Mouse (Mus musculus) right cerebral cortex, postnatal 25 days (tissue): ENCODE measurements at regions not wholly inside any gene's neighbourhood (a gene's known extent, or its start where the extent isn't known, plus 50 kb on each side); places are given as distances from the start of the nearest gene placed in this dataset.
"Not testable (repeated sequence)": the region's sequence is repeated elsewhere in the genome, so short reads cannot be mapped to it uniquely, and the experiment has no call there.

Source experiments
- DNase-seq: peaks from one replicate; pipeline ENCODE4 v3.0.0; 2022

DNA sequence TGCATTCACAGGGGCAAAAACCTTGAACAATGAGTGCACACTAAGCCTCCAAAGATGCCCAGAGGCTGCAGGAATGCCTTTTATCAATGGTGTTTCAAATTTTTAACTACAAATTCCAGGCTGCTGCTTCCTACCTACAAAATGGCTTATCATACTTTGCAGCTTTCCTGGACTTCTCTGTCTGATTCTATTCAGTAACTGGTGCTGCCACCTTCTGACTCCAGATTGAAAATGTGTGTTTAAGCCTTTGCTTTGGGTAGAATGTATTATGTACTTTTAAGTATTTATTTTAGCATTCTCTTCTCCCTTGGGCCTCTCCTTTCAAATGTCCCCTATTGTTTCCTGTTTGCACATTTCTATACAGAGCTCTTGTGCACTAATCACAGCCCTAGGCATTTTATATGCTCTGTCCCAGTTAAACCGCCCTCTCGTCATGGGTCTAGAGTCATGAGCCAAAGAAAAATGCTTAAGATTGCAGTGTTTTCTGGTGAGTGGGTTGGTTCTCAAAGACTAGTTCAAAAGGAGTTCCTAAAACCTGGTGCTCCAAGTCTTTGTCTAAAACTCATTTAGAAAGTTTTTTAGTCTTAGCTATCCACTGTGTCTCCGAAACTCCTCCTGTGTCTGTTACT lies 472.3 kb upstream of the Dpp10 start:
- no peak for DNase-seq

- no peak for DNase-seq
Measured at GRCm38 (mm10) chr1:124510492-124510891, 465.1 kb upstream of the Dpp10 start.

GRCm38 (mm10) chr1:124488456-124488855 lies 443.1 kb upstream of the Dpp10 start:
- no peak for DNase-seq

DNA sequence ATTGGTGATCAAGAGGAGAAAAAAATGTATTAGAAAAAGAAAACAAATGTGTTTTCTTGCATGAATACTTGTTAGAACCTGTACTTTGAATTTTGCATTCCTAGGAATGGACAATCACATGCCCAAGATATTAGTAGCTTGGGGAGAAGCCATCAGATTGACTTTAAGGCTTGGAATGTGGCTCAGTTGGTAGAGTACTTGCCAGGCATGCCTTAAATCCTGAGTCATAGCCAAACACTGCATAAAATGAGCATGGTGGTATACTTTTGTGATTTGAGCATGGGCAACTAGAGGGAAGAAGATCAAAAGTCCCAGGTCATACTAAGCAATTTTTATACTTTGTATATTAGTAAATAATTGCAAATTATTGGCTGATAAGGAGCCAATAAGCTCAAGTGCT lies 442.6 kb upstream of the Dpp10 start:
- no peak for DNase-seq

DNA sequence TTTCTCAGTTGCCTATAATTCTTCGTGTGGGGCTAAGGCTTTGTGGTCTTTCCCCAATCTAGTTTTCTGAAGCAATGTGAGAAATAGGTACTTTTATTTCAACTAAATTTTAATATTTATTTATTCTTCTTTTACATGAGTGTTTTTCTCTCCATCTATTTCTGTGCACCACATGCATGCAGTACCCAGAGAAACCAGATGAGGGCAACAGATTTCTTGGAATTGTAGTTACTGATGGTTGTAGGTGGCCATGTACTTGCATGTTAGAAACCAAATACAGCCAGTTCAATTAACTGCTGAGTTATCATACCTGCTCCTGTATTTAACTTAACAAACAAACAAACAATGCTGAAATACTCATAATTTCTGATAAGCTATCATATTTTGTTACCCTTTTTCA lies 404.8 kb upstream of the Dpp10 start:
- DNase-seq = no peak

- no peak for DNase-seq
Measured at GRCm38 (mm10) chr1:124439526-124439925, 394.2 kb upstream of the Dpp10 start.

- DNase-seq = no peak
Measured at GRCm38 (mm10) chr1:124435850-124436249, 390.5 kb upstream of the Dpp10 start.

- no peak for DNase-seq
Measured at GRCm38 (mm10) chr1:124429583-124429982, 384.2 kb upstream of the Dpp10 start.

DNA sequence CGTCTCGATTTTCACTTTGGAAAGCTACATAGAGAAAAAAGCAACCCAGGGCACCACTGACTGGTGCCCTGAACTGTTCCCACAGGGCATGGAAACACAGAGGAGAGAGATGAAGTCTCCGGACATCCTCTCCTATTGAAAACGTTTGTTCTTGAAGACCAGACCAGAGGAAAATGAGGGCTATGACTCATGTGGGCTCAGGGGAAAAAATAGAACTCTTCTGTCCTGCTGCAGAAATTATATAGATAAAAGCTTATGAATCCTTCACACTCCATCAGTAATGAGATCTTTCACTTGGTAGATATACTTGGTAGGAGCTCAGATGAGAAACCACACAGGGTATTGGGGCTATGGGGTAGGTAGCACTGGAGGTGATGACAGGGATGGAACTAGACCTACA lies 371.4 kb upstream of the Dpp10 start:
- DNase-seq = no peak

GRCm38 (mm10) chr1:124410236-124410635 lies 364.9 kb upstream of the Dpp10 start:
- no peak for DNase-seq

DNA sequence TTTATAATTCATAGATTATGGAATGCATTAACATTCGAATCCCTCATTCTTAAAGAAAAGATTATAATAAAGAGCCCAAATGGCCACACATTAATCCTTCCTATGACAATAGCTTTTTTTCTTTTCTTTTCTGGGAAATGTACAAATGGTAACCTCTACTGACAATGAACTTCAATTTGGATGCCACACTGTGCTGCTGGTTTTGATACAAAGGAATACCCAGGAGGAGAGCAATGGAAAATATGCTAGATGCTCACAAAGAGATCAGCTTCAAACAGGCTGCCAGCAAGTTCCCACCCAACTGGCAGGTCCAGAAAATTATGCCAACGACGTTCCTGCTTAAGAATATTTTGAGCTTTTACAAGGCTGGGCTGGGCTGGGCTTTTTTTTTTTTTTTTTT lies 364.4 kb upstream of the Dpp10 start:
- no peak for DNase-seq

- DNase-seq = peak; percentile 13
Measured at GRCm38 (mm10) chr1:124369604-124370003, 324.2 kb upstream of the Dpp10 start.

DNA sequence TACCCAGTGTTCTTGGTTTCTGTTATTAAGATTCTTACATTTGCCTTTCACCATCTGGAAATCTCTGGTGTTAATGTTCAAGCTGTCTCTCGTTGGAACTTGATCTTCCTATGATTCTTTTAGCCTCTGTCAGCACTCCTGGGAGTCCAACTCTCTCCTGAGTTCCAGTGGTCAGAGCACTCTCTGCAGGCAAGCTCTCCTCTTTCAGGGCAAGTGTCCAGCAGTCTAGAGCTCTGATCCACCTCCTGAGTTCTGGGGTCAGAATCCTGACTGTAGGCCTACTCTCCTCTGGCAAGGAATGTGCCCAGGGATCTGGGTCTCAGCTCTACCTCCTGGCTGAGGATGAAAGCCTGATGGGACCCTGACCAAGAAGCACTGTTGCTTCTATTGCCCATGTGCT lies 303.1 kb upstream of the Dpp10 start:
- not testable (repeated sequence) for DNase-seq

DNA sequence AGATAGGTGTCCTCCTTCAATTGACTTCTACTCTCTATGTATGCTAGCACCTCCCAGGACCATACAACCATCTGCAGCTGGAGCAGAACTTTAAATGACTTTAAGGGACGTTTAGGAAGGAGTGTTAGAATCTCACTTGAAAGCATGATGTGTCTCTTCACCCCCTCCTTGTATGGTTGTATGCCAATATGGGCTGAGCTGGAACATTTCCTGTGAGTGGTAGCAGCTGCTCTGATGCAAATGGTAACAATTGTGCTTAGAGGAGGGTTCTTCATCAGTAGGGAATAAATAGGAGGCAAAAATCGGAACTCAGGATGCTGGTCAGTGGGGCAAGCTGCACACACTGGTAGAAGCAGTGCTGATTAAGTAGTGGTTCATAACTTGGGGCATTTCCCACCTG lies 294.1 kb upstream of the Dpp10 start:
- no peak for DNase-seq

GRCm38 (mm10) chr1:124338648-124339047 lies 293.3 kb upstream of the Dpp10 start:
- DNase-seq = no peak

- no peak for DNase-seq
Measured at GRCm38 (mm10) chr1:124332294-124332693, 286.9 kb upstream of the Dpp10 start.
